Mouse (Mus musculus): ENCODE measurements around the gene Olfr215. TPM values are rescaled to one million over a fixed set of nuclear protein-coding genes. Genes with fewer than 3 reads are reported as not detected.
"Not testable (repeated sequence)": the region's sequence is repeated elsewhere in the genome, so short reads cannot be mapped to it uniquely, and the experiment has no call there.

The Olfr215 gene
- total RNA-seq, 2 experiments from 2014 or later, result not detected

DNA sequence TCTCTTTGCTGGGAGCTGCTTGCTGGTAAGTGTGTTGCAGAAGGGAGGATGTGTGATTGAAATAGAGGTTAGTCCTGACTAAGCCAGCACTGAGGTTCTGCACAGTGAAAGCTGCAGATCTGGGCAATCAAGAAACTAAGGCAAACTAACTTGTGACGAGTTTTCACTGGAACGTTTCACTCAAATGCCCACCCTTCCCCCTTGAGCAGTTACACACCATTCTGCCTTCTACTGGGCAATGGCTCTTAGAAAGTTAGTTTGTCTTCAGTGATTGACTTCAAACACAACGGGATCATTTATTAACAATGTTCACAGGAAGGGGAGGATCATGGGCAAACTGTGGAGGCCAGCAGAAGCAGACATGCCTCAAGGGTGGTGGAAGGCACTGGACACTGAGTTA is 29.0 kb downstream of the Olfr215 start:
- TF ChIP-seq CTCF (IDR thresholded peaks at IDR 0.05), result no peak
- DNase-seq (ENCODE audit: extremely low spot score in 1 of 2, low spot score in 2 of 2), result no peak
- H3K27ac ChIP-seq, result no peak overlapping the region
- intact Hi-C loops (cut with DNase I), result no loop called here
- no peak overlapping the region for H3K4me3 ChIP-seq

DNA sequence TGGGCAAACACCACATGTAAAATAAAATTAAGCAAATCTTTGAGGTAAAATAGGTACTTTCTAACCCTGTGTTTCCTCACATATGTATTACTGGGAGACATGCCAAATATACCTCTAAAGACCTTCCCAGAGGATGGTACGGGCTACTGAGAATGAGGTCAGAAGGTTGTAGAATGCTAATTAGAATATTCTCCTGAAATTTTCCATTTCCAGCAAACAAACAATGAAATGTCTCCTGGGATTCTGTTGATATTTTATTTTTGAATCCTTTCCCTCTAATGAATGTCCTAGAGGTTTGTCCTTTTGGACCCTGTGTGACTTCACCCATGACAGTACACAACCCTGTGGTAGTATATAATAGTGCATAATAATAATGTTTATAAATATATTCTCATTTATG is 30.1 kb downstream of the Olfr215 start, which contains the start of gene Olfr214:
Gene Olfr214 (plus strand): TSS at position 301 of the 400 bp plus-strand sequence.
- no peak within 1 kb of the TSS for H3K4me3 ChIP-seq
- intact Hi-C loops (cut with DNase I), result no loop called here
- TF ChIP-seq CTCF (IDR thresholded peaks at IDR 0.05), result no peak
- DNase-seq (ENCODE audit: extremely low spot score in 1 of 2, low spot score in 2 of 2), result no peak
- no peak within 1 kb of the TSS for H3K27ac ChIP-seq

- H3K4me3 ChIP-seq; H3K27ac ChIP-seq; DNase-seq (ENCODE audit: extremely low spot score in 1 of 2, low spot score in 2 of 2); intact Hi-C loops (cut with DNase I): not testable (repeated sequence)
Observed at GRCm38 (mm10) chr6:116550841-116551240, 33.2 kb downstream of the Olfr215 start, which contains the start of gene Gm5580. Gene Gm5580 (plus strand): TSS chr6:116551141.

DNA sequence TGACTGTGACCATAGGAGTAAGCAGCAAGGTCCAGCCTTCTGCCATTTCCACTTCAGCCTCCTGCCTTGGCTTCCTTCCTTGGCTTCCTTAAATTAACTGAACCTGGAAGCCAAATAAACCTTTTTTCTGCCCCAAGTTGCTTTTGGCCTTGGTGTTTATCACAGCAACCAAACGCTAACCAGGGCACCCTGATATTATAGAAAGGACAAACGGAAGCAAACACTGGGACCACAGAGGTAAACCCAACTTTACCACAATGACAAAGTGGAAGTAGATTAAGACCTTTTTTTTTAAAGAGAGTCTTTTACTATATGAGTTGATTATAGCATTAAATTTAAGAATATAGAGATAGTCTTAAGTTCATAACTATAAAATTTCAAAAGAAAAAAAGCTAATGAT is 41.5 kb downstream of the Olfr215 start:
- intact Hi-C loops (cut with DNase I), result no loop called here
- no peak overlapping the region for H3K4me3 ChIP-seq
- TF ChIP-seq CTCF (IDR thresholded peaks at IDR 0.05), result no peak
- DNase-seq (ENCODE audit: extremely low spot score in 1 of 2, low spot score in 2 of 2), result no peak
- no peak overlapping the region for H3K27ac ChIP-seq

DNA sequence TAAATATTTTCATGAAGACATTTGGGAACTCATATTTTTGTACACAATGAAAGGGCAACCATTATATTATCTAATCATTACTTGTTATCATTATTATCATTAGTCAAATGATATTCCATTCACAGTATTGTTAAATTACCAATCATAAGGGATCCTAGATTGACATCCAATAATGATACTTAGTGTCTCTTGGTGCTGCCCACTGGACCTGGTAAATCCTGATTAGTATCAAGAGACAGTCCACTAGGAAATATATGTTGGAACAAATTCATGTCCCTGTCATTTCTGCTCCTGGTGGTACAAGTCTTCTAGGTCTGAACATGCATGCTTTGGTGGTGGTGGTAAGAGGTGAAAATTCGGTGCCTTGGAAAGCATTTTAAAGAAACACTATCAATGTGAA is 45.8 kb downstream of the Olfr215 start, which contains the start of gene Olfr213:
Gene Olfr213 (plus strand): TSS at position 301 of the 400 bp plus-strand sequence.
- Histone ChIP-seq H3K27ac (no peak within 1 kb of the TSS), H3K4me3 (no peak within 1 kb of the TSS)
- no peak for DNase-seq (ENCODE audit: extremely low spot score in 1 of 2, low spot score in 2 of 2)
- intact Hi-C loops (cut with DNase I), result no loop called here
- TF ChIP-seq CTCF (IDR thresholded peaks at IDR 0.05), result no peak

Other genes with a start within 250 kb of the Olfr215 start
- gene March8, start 246.2 kb downstream of the Olfr215 start, total RNA-seq (2021), result 10 to 100 TPM; 45.5 to 49.5 TPM
- 1 to 10 TPM; 1.7 to 2.6 TPM for gene Alox5, start 123.0 kb downstream of the Olfr215 start, total RNA-seq (2021)
- not detected for gene Olfr211, start 95.1 kb downstream of the Olfr215 start, total RNA-seq (2021)
- gene Olfr212, start 77.7 kb downstream of the Olfr215 start, total RNA-seq (2021), result not detected
- not detected for gene Olfr213, start 45.7 kb downstream of the Olfr215 start, total RNA-seq (2021)
- 1 to 10 TPM; 1.6 TPM for gene Gm5580, start 33.1 kb downstream of the Olfr215 start, total RNA-seq (2021)
- gene Olfr214, start 30.0 kb downstream of the Olfr215 start, total RNA-seq (2021), result not detected
- 10 to 100 TPM; 21.9 to 24.1 TPM for gene Zfp422, start 44.8 kb upstream of the Olfr215 start, total RNA-seq (2021)
- gene Depp1, start 66.4 kb upstream of the Olfr215 start, total RNA-seq (2021), result 1 to 10 TPM; 1.8 to 2.0 TPM
- gene Rassf4, start 89.8 kb upstream of the Olfr215 start, total RNA-seq (2021), result 1 to 10 TPM; 4.5 to 6.0 TPM
- gene Tmem72, start 132.7 kb upstream of the Olfr215 start, total RNA-seq (2021), result under 1 TPM; 0.29 to 0.58 TPM

Data from left cerebral cortex, adult 2 months (tissue).